Mouse (Mus musculus): ENCODE results near the gene Map3k20. TPM values are rescaled to one million over a fixed set of nuclear protein-coding genes. Genes with fewer than 3 reads are reported as not detected.

The Map3k20 gene
- total RNA-seq (2021) = 10 to 100 TPM; 11.7 to 11.8 TPM

DNA sequence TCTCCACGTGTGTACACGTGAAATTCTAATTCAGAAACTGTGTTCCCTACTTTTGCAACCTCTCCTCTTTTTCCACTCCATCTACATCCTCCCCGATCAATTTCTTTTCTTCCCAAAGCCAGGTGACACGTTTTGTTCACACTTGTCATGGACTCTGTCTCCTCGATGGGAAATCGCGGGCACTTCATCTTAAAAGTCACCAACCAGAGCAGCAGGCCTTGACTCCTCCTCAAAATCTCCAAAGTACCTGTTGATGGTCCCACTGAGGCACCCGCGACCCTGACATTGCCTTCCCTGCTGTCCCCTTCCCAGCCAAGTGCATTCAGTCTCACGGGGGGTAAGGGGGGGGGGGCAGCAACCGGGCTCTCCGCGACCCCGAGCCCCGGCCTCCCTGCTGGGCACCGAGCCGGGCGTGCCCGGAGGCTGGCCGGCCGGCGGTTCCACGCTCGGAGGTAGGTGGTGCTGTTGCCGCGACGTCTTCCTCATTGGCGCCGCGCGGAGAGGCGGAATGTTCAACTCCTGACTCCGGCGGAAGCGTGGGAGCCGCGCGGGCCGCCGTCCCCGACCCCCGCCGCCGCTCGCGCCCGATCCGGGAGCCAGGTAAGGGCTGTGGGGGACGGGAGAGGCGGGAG, at the start of gene Map3k20:
Map3k20 (plus strand) TSS at position 382 of the 632 bp plus-strand sequence.
- intact Hi-C loops (cut with DNase I) = no loop called here
- DNase-seq (ENCODE audit: low spot score in 2 of 2) = peak; percentile 40 to 47

DNA sequence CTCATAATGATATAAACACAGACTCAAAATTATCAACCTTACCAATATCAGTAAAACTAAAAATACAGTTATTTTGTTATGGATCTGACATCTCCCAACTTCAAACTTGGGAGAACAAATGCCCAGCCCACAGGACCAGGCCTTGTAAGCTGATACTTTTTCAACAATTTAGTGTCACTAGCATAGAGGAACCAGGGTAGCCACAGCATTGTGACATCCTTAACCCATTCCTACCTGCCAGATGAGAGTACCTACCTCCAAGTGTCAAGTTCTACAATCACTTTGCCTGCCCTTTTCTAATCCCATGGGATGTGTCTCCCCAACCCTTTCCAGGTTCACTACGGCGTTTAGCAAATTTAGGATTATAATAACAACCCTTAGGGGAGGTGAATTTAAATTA, 47.0 kb upstream of the Map3k20 start:
- intact Hi-C loops (cut with DNase I) = loop anchor here (5.0 to 10.0 kb wide), 2 partner anchors 266 to 1039 kb away; no protein-coding TSS in a partner anchor

DNA sequence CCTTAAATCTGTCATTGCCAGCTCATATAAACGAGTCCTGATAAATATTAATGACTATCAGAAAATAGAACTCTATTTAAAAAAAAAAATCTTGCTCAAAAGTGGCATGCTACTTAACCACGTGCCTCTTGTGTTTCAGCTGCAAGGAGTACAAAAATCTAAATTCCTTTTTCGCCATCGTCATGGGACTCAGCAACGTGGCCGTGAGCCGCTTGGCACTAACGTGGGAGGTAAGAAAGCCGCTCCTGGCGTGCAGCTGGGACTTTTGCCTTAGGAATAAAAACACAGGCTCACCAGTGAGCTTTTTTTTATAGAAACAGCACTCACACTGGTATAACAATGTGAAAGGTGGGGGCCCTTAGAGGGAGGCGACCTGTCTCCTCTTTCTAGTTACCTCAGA, 46.5 kb upstream of the Map3k20 start:
- intact Hi-C loops (cut with DNase I) = loop anchor here (5.0 to 10.0 kb wide), 2 partner anchors 266 to 1038 kb away; no protein-coding TSS in a partner anchor
- DNase-seq (ENCODE audit: low spot score in 2 of 2) = peak; percentile 33 to 39

More for the DNA sequence above, 47.0 kb upstream of the Map3k20 start:
- no peak for DNase-seq (ENCODE audit: low spot score in 2 of 2)

DNA sequence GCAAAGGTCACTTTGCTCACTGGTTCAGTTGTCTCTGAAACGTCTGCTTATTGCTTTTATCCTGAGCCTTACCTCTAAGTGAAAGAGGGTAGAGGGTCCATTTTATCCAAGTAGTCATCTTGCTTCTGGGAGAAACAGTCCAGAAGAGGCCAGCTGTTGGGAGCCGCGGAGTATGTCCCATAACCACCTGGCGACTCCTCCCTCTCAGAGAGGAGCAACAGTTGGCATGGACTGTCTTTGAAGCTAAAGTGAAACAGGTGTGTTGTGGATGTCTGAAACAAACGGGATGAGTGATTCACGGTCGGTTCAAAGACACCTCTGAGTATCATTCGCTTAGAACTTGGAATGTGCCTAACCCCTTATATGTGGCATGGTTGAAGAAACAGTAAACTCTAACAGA, 46.0 kb upstream of the Map3k20 start:
- DNase-seq (ENCODE audit: low spot score in 2 of 2) = no peak
- intact Hi-C loops (cut with DNase I) = loop anchor here (5.0 to 10.0 kb wide), 2 partner anchors 265 to 1038 kb away; no protein-coding TSS in a partner anchor

DNA sequence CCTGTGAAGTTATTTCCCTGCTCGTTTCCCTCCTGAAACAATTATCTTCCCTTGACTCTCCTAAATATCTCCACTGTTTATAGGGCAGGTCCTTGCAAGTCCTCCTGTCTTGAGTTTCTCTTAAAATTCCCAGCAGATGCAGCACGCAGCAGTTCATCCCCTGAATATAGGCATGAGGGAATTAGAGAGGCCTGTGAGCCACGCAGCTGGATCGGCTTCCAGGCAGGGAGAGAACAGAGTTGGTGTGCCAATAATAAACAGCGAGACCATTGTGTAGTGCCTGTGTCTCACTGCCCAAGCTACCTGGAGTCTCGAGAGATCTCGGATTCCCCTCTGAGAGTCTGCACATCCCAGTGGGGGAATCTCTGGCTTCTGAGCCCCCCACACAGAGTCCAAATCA, 45.4 kb upstream of the Map3k20 start:
- intact Hi-C loops (cut with DNase I) = loop anchor here (5.0 to 10.0 kb wide), 2 partner anchors 265 to 1037 kb away; no protein-coding TSS in a partner anchor
- no peak for DNase-seq (ENCODE audit: low spot score in 2 of 2)

DNA sequence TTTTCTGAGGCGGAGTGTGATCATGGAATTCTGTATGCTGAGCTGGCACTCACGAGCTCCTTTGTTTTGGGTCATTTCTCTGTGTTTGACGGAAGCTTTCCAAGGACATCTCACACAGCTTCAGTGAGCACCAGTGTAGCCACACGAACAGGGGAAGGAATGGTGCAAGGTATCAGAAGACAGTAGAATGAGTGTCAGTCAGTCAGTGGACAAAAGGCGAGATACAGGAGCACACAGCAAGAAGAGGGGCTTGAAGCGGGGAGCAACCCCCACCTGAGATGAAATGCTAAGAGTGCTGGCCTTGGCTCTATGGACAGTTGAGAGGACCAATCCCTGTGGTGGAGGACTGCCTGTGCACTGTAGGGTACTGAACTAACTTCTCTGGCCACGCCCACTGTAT, 44.7 kb upstream of the Map3k20 start:
- DNase-seq (ENCODE audit: low spot score in 2 of 2) = no peak
- intact Hi-C loops (cut with DNase I) = no loop called here

DNA sequence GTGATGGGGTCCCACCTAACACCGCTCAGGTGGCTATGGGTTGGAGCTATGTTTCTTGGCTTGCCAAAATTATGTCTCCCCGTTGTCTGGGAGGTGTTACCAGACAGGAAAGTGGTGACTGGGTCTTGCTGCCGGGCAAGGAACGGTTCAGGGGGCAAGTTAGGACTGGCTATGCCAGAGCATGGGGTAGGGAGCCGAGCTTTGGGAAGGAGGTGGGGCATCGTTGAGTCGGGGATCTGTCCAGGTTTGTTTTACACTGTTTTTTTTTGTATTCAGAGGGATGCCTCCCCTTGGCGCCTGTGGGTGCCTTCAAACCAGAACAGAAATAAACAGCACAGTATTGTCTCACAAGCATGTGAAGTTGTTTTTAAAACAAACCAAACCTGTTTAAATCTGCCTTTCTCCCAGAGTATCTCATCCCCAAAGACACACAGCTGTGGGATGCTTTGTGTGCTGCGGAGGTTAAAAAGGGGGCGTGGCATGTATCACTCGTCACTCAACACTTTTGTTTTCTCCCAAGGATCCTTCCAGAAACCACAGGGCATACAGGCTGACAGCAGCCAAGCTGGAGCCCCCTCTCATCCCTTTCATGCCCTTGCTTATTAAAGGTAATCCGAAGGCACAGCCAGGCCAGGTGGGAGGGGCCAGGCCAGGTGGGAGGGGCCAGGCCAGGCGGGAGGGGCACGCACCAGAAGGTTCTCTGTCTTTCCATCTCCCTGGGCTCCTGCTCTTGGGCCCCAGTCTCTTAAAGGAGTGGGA, 43.5 kb upstream of the Map3k20 start:
- DNase-seq (ENCODE audit: low spot score in 2 of 2) = no peak
- intact Hi-C loops (cut with DNase I) = no loop called here

DNA sequence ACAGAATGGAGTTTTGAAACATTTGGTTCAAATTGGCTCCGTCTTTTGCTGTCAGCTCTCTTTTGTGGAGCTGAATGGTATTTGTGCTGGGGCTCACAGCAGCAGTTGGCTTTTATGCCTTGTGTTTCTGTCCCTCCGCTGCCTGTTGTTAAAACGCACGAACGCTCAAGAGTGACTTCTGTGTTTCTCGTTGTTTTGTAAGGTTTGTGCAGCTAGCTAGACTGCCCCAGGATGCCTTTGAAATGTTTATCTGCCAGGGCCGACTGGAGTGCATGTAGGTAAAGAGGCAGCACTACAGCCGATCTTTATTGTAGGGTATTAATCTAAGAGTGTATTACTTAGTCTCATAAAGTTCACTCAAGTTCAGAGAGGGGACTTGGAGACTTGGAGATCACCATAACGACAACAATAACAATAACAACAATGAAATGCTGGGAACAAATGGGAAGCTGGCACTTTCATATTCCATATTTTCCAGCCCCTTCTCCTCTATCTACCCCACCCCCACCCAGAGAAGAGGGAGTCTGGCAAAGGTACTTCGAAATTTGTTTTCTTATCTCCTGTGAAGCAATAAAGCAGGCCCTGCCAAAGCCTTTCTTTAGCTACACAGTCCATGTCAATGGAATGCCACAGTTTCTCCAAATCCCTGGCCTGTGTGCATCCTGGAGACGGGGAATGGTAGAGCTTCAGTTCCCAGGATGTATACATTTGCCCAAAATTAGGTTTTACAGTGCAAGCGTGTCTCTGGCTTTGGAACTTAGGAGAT, 42.3 kb upstream of the Map3k20 start:
- DNase-seq (ENCODE audit: low spot score in 2 of 2) = no peak
- intact Hi-C loops (cut with DNase I) = no loop called here

DNA sequence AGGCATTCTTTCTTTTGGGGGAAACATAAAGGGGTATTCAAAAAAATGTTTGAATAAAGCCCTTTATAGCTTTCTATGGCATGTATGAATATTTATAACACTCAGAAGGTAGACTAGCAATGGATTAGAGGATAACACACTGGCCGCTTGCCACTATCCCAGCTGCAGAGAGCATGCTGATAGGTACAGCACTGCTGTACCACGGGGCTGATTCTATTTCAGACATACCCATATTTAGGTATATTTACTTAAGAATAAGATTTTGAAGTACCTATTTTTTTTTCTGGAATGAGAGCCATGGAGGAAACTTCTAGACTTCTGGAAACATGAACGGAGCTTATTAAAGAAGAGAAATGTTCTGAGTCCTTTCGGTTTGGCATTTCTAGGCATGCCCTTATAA, 39.8 kb upstream of the Map3k20 start:
- intact Hi-C loops (cut with DNase I) = no loop called here
- DNase-seq (ENCODE audit: low spot score in 2 of 2) = no peak

DNA sequence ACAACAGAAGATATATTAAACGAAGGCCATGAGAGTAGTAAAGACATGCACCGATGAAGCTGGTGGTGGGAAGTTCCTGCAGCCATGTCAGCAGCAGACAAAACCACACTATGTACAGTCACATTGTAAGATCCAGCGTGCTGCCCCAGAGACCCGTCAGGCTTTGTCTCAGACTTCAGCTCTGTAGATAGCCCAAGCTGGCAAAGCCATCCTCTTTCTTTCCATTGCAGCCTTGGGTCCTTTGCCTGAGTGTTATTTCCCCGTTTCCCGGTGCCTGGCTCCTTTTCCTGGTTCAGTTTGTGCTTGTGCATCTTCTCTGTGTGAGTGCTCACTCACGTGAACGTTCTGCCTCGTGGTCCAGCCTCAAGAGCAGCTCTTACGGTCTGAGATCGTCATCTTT, 39.1 kb upstream of the Map3k20 start:
- no peak for DNase-seq (ENCODE audit: low spot score in 2 of 2)
- intact Hi-C loops (cut with DNase I) = no loop called here

DNA sequence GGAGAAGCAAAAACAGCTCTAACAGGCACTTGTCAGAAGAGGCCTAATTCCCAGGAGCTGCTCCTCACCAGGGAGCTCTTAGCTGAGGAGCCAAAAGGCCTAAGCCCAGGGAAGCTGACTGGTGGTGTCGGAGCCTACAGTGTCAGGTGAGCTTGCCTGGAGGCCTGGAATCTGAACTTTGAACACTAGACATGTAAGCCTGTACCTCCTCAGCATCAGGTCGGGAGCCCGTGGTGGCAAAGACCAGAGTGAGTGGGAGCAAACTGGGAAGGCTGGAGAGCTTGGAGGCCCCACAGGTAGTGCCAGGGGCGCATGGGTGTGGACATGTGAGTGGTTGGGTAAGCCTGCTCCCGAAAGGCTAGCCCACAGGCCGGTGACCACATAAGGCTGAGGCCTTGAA, 37.6 kb upstream of the Map3k20 start:
- no peak for DNase-seq (ENCODE audit: low spot score in 2 of 2)
- intact Hi-C loops (cut with DNase I) = no loop called here

DNA sequence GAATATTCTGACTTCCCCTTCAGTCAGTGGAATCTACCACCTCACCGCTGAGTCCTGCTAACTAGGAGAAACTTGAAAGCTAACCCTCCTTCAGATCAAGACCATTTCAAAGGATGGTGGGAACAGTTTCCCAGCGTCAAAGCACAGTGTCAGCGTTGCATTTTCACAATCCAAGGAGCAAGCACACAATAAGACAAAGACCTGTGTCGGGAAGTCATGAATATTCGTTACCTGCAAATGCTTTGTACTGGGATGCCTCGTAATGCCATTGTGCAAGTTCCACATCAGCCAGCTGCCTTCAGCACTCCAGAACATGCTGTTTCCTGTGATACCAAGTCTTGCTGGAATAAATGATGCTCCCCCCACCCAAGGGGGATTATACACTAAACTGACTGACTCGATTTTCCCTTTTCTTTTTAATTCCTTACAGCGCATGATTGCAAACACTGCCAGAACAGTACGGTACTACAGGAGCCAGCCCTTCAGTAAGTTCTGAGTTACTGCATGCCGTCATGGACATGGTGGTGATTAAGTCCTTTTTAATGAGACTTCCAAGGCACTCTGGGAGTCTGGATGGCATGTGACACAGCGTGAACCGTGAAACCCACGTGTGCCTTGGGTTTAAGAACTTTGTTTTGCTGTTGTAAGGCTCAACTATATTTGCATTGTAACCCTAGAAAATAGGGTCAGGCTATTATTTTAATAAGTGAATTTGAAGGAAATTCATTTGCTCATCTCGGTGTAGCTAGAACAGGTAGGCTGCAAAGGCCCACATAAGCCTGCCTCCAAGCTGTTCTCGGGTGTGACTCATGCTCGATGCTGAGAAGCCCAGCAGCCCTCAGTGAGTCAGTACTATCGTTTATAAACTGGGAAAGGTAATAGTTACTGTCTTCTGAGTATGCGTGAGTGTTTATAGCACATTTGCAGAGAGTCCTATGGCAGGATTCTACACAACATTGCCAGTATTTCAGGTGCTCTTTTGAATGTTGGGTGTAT, 32.6 kb upstream of the Map3k20 start:
- DNase-seq (ENCODE audit: low spot score in 2 of 2) = no peak
- intact Hi-C loops (cut with DNase I) = no loop called here

DNA sequence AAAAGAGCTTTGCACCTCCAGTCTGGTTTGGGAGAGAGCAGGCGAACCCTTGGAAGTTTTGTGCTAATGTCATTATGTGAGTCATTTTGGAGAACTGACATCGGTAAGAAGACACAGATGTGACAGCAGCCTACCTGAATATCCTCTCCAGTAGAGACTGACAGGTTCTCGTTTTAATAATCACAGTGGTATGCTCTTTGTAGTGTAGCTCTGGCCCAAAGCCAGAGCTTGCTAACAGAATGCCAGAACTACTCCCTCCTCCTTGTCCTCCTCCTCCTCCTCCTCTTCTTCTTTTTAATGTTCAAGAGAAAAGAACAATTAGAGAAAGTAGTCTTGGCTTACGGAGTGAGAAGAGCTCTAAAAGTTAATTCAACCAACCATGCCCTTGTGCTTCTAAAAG, 31.6 kb upstream of the Map3k20 start:
- intact Hi-C loops (cut with DNase I) = no loop called here
- DNase-seq (ENCODE audit: low spot score in 2 of 2) = no peak

DNA sequence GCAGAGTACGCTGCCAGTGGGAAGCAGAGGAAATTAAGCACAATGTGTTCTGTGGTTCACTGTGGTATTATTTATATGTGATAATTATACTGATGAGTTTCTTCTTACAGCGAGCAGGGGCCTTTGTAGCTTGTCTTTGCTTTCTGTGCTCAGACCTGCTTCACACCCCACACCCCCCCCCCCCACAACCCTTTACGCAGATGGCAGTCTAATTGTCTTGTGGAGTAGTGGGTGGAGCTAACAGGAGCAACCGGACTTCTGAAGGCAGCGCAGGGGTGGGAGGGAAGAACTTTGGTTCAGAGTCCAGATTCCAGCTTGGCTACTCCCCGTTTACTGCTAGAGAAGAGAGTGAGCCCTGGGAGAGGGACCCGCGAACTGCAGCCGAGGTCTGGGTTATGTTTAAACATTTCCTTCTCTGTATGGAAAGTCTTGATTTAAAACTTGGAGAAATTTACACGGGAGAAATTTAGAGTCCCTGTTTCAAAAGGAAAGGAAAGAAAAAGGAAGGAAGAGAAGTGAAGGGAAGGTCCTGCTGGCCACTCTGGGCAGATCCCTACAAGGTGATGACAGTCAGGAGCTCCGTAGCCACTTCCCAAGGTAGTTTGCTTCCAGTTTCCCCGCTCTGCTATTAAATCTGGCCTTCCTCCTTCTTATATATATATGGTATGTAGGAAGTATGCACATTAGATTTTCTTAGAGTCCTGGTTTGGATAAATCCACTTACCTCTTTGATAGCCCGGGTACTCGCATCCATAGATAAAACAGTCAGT, 30.4 kb upstream of the Map3k20 start:
- intact Hi-C loops (cut with DNase I) = no loop called here
- DNase-seq (ENCODE audit: low spot score in 2 of 2) = no peak

DNA sequence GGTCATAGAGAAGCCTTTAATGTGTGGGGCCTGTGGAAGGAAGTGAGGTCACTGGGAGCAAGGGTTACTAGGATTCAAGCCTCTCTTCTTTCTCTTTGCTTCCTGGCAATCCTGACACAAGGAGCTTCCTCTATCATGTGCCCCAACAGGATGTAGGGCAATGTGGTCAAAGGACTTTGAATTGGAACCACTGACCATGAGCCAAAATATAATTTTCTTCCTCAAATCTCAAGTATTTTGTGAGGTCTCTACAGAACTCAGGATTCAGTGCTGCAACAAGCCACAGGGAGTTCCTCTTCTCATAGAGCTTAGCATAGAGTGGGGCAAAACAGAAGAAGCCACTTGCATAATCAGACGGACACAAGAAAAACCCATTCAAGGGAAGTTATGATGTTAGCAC, 24.7 kb upstream of the Map3k20 start:
- intact Hi-C loops (cut with DNase I) = no loop called here
- no peak for DNase-seq (ENCODE audit: low spot score in 2 of 2)

DNA sequence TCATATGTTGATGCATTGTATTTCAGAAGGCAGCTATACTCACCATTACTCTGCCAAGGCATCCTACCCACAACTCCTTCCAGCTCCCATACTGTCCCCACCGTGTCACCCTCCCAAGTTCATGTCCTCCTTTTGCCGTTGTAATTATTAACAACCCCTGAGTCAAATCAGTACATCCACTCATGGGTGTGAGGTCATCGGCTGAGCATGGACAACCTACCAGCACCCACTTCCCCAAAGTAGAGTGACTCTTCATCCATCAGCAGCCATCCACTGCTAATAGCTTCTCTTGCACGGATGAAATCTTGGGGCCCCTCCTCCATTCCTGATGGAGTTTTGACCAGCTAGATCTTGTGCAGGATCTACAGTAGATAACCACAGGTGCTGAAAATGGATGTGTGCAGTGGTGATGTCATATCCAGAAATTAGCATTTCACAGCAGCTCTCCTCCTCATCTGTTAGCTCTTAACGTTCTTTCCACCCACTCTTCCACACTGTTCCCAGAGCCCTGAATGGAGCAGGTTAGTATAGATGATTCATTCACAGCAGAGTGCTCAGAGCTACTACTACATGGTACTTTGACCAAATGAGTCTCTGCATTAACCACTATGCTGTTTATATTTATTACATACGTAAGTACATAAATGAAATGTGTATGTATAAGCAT, 22.5 kb upstream of the Map3k20 start:
- intact Hi-C loops (cut with DNase I) = no loop called here
- no peak for DNase-seq (ENCODE audit: low spot score in 2 of 2)

DNA sequence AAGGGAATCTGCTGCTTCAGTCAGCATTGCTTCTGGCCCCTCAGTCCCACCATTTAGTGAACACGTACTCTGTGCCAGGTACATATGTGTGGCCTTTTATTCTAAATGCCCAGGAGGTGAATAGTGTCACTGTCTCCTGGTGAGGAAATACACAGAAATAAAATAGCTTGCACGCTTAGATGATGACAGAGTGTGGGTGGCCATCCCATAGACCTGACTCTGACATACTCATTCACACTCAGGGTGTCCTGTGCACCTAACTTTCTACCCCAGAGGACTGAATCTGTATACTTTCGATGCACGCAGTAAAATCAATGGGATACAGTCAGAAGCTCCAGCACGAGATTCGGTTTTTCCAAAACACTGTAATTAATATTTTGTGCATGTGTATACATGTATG, 18.0 kb upstream of the Map3k20 start:
- intact Hi-C loops (cut with DNase I) = no loop called here
- DNase-seq (ENCODE audit: low spot score in 2 of 2) = no peak
